Mouse (Mus musculus) kidney, embryonic 16.5 days (tissue): Measurements from ENCODE around the gene Mocs3. TPM values are rescaled to one million over a fixed set of nuclear protein-coding genes. Genes with fewer than 3 reads are reported as not detected.

Source experiments
- ATAC-seq: fragments of 200-750 bp; cut with Nextera tagmentation; 2 replicates; pipeline ENCODE4 v1.8.0; 2017; ENCODE audit warnings: moderate TSS enrichment; ENCODE audit not compliant: low FRiP score, low TSS enrichment
- H3K27ac ChIP-seq: fragments of 300-500 bp; sonication (generic); 2 replicates; pipeline ENCODE4 v1.5.1; 2014; ENCODE audit warnings: low read length
- H3K27me3 ChIP-seq: fragments of 300-500 bp; sonication (generic); 2 replicates; pipeline ENCODE4 v1.6.1; 2014; ENCODE audit warnings: low read length, control low read depth, mixed read lengths; ENCODE audit not compliant: insufficient read depth
- H3K36me3 ChIP-seq: fragments of 300-500 bp; sonication (generic); 2 replicates; pipeline ENCODE4 v1.6.1; 2014; ENCODE audit warnings: low read length, control low read depth, mixed read lengths; ENCODE audit not compliant: insufficient read depth
- H3K4me1 ChIP-seq: fragments of 300-500 bp; sonication (generic); 2 replicates; pipeline ENCODE4 v1.6.1; 2014; ENCODE audit warnings: low read length, control low read depth, mixed read lengths; ENCODE audit not compliant: insufficient read depth
- H3K4me2 ChIP-seq: fragments of 300-500 bp; sonication (generic); replicated peaks from 2 replicates; pipeline ENCODE4 v1.6.1; 2014; ENCODE audit warnings: low read depth, low read length
- H3K4me3 ChIP-seq: fragments of 300-500 bp; sonication (generic); 2 replicates; pipeline ENCODE4 v1.5.1; 2014; ENCODE audit warnings: mild to moderate bottlenecking, low read length
- H3K9ac ChIP-seq: fragments of 300-500 bp; sonication (generic); replicated peaks from 2 replicates; pipeline ENCODE4 v1.6.1; 2014; ENCODE audit warnings: low read length
- H3K9me3 ChIP-seq: fragments of 300-500 bp; sonication (generic); 2 replicates; pipeline ENCODE4 v1.6.1; 2016; ENCODE audit warnings: low read length, control low read depth
- WGBS: fragments of 180-500 bp; shearing (Covaris S2); extraction: QIAGEN DNeasy Blood & Tissue Kit; methylation state at CpG from one replicate; pipeline ENCODE4 v1.1.7; 2014; 5-methylcytosine and 5-hydroxymethylcytosine counted together
- polyA plus RNA-seq: library from polyadenylated mRNA; unstranded; fragments of >200 nt; fragmentation: Nextera tagmentation; extraction: Ambion mirVana; gene quantifications from 2 replicates; pipeline ENCODE4 v1.2.1, GENCODE M21; 2015

Mocs3 gene
- polyA plus RNA-seq, 1 experiment from 2014 or later, result 6.2 TPM

DNA sequence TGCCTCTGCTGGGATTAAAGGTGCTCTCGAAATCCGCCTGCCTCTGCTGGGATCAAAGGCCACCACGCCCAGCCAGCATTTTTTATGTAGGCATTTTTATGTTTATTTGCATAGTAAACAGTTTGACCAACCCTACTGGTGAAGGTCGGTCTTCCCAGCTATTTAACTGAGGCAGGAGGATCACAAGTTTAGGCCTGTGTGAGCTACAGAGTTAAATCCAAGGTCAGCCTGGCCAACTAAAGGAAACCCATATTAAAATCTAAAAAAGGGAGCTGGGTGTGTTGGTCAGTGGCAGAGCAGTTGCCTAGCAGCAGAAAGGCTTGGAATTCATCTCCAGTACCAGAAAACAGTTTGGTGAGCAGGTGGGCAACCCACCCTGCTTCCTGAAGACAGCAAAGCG is 2.9 kb downstream of the Mocs3 start:
- ATAC-seq, result no peak
- peaks cover 24% of the 10 kb centered on the region for H3K4me1 ChIP-seq
- WGBS, result 86% methylated on average over 5 of the region's 5 CpGs

DNA sequence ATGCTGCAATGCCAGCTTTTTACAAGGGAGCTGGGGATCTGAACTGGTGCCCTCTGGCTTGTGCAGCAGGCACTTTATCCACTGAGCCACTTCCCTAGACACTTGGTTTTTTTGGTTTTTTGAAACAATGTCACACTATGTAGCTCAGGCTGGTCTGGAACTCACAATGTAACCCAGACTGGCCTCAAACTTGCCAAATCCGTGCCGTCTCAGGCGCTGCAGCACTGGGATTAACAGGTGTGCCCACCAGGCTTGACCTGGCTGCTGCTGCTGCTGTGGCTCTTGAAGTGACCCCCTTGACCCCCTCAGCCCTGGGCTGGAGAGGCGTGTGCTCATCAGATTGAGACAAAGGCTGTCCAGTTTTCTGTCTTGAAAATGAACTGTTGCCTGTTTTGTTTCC is 7.9 kb downstream of the Mocs3 start:
- Histone ChIP-seq H3K4me2 (no peak overlapping the region), H3K9ac (no peak overlapping the region), H3K4me3 (no peak overlapping the region), H3K9me3 (0 out of 2 replicates have a peak, but pooled peaks cover 12% of the 10 kb centered on the region), H3K27ac (no peak overlapping the region), H3K4me1 (no peaks in the 10 kb centered on the region), H3K27me3 (no peaks in the 10 kb centered on the region), H3K36me3 (peaks cover 12% of the 10 kb centered on the region)
- no peak for ATAC-seq
- 88% methylated on average over 4 of the region's 4 CpGs for WGBS

More for the DNA sequence above, 2.9 kb downstream of the Mocs3 start:
- Histone ChIP-seq H3K4me3 (no peak overlapping the region), H3K9ac (no peak overlapping the region), H3K27me3 (no peaks in the 10 kb centered on the region), H3K36me3 (peaks cover 20% of the 10 kb centered on the region), H3K27ac (no peak overlapping the region), H3K4me2 (no peak overlapping the region), H3K9me3 (0 out of 2 replicates have a peak, but pooled peaks cover 2% of the 10 kb centered on the region)

DNA sequence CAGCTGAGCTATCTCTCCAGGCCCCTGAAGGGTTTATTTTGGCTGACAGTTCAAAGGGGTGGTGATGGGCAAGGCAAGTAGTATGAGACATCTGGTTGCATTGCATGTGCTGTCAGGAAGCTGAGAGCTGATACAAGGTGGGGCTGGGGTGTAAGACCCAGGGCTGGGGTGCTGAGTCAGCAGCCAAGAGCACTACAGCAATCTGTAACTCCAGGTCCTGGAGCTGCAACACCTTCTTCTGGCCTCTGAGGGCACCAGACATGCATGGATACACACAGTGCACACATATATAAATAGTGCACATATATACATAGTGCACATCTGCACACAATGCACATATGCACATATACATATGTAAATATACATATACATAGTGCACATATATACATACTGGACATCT is 12.4 kb downstream of the Mocs3 start:
- no peaks in the 10 kb centered on the region for H3K36me3 ChIP-seq
- H3K4me3 ChIP-seq, result no peak overlapping the region
- no peaks in the 10 kb centered on the region for H3K4me1 ChIP-seq
- H3K9me3 ChIP-seq, result 0 out of 2 replicates have a peak, but pooled peaks cover 12% of the 10 kb centered on the region
- H3K27me3 ChIP-seq, result no peaks in the 10 kb centered on the region
- 0 out of 2 replicates have a peak, but pooled peaks have one; percentile 4 for ATAC-seq
- no peak overlapping the region for H3K4me2 ChIP-seq
- no peak overlapping the region for H3K9ac ChIP-seq
- no peak overlapping the region for H3K27ac ChIP-seq

DNA sequence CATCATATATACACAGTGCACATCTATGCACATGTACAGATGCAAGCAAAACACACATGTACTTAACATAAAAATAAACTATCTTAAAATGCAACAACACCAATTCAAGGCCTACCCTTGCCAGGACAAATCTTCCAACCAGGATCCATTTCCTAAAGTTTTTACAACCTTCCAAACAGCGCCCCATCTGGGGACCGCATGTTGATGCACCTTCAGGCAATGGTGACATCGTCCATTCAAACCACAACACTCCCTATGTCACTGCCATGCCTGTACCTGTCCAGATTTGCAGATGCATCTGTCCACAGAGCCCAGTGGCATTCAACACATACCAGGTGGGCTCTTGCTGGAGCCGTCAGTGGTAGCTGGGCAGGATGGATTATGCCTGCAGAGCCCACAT is 12.9 kb downstream of the Mocs3 start:
- 79% methylated on average over 4 of the region's 4 CpGs for WGBS
- no peaks in the 10 kb centered on the region for H3K27me3 ChIP-seq
- no peak overlapping the region for H3K9ac ChIP-seq
- H3K4me3 ChIP-seq, result no peak overlapping the region
- H3K4me2 ChIP-seq, result no peak overlapping the region
- no peaks in the 10 kb centered on the region for H3K4me1 ChIP-seq
- no peak for ATAC-seq
- no peaks in the 10 kb centered on the region for H3K36me3 ChIP-seq
- 0 out of 2 replicates have a peak, but pooled peaks cover 10% of the 10 kb centered on the region for H3K9me3 ChIP-seq
- no peak overlapping the region for H3K27ac ChIP-seq

DNA sequence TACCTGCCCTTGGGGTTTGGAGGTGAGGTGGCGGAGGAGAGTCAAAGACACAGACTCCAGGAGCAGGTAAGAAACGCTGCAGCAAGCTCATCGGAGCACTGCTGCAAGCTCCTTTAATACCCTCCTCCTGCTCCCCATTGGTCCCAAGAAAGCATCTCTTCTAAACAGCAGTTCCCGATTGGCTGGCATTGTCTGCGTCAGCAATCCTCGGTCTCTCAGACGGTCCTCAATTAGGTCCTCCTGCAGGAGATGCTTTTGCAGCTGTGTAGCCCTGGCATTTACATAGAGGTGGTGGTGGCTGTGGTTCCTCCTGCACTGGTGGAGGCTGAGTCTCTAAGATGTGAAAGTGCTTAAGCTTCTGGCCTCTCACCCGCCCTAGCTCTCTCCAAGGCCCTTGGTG is 15.1 kb downstream of the Mocs3 start:
- Histone ChIP-seq H3K4me1 (no peaks in the 10 kb centered on the region), H3K36me3 (no peaks in the 10 kb centered on the region), H3K27ac (no peak overlapping the region), H3K9me3 (no peaks in the 10 kb centered on the region), H3K4me3 (no peak overlapping the region), H3K4me2 (no peak overlapping the region), H3K27me3 (no peaks in the 10 kb centered on the region), H3K9ac (no peak overlapping the region)
- WGBS, result 39% methylated on average over 8 of the region's 8 CpGs
- ATAC-seq, result no peak

DNA sequence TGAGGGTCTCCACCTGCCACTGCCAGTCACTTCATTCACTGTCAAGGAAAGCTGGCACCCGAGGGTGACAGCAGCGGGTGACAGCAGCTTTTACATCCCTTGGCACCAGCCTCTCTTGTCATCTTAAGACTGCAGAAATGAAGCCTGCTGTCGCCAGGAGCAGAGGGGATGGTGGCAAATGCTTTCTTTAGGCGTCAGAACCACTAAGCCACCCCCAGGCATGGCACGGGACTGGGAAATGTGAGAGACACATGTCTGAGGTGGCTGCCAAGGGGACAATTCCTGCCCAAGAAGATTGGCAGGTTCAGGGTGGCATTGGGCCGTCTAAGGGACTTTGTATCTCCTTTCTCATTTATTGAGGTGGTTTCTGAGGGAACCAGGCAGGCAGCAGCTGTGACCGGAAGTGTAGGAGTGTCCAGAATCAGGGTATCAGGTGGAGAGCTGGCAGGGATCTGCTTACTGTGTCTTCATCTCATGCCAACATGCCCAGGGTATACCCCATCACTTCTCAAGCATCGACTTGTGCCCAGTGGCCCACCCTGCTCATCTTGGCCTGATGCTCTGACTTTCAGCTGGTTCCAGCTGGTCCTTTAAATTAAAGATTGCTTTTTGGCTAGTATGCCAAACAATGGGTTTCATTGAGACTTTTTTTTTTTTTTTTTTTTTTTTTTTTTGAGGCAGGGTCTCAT is 17.9 kb downstream of the Mocs3 start:
- Histone ChIP-seq H3K27me3 (no peaks in the 10 kb centered on the region), H3K9ac (no peak overlapping the region), H3K4me1 (no peaks in the 10 kb centered on the region), H3K4me2 (no peak overlapping the region), H3K9me3 (no peaks in the 10 kb centered on the region), H3K4me3 (no peak overlapping the region), H3K27ac (no peak overlapping the region), H3K36me3 (no peaks in the 10 kb centered on the region)
- 66% methylated on average over 8 of the region's 8 CpGs for WGBS
- no peak for ATAC-seq

DNA sequence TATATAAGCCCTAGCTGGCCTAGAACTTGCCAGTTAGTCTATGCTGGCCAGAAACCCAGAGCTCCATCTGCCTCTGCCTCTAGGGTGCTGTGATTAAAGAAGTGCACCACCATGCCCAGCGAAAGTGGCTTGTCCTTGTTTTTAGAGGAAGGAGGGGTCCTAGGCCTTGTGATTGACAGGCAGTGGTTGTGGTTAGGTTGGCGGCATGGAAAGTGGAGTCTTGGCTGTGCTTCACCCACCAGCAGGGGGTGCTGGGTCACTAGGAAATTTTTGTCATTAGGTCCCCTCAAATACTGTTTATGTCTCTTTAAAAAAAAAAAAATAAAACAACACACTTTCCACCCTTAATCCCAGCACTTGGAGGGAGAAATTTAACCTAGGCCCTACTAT is 18.4 kb downstream of the Mocs3 start:
- WGBS, result 35% methylated on average over 2 of the region's 2 CpGs
- no peaks in the 10 kb centered on the region for H3K9me3 ChIP-seq
- ATAC-seq, result no peak

DNA sequence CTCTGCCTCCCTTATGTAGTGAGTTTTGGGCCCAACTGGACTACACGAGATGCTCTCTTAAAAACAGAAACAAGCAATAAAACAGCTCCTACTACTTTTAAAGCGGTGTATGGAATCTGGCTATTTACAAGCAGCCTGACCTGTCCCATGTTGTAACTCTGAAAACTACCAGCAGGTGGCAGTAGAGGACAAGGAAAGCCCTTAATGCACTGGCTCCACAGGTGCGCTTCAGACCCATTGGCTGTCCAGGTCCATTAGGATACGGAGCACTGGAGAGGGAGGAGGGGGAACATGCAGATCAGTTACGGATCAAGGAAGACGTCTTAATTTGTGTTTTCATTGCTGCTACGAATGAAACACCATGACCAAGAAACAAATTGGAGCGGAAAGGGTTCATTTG is 19.8 kb downstream of the Mocs3 start:
- Histone ChIP-seq H3K36me3 (no peaks in the 10 kb centered on the region), H3K27ac (no peak overlapping the region), H3K4me1 (no peaks in the 10 kb centered on the region), H3K9ac (no peak overlapping the region), H3K27me3 (no peaks in the 10 kb centered on the region), H3K4me2 (no peak overlapping the region), H3K9me3 (no peaks in the 10 kb centered on the region), H3K4me3 (no peak overlapping the region)
- 15% methylated on average over 8 of the region's 8 CpGs for WGBS
- ATAC-seq, result peak; percentile 36; the same call in 1 of the 2 replicates

More for the DNA sequence above, 18.4 kb downstream of the Mocs3 start:
- Histone ChIP-seq H3K9ac (no peak overlapping the region), H3K4me1 (no peaks in the 10 kb centered on the region), H3K27ac (no peak overlapping the region), H3K27me3 (no peaks in the 10 kb centered on the region), H3K36me3 (no peaks in the 10 kb centered on the region), H3K4me2 (no peak overlapping the region), H3K4me3 (no peak overlapping the region)

DNA sequence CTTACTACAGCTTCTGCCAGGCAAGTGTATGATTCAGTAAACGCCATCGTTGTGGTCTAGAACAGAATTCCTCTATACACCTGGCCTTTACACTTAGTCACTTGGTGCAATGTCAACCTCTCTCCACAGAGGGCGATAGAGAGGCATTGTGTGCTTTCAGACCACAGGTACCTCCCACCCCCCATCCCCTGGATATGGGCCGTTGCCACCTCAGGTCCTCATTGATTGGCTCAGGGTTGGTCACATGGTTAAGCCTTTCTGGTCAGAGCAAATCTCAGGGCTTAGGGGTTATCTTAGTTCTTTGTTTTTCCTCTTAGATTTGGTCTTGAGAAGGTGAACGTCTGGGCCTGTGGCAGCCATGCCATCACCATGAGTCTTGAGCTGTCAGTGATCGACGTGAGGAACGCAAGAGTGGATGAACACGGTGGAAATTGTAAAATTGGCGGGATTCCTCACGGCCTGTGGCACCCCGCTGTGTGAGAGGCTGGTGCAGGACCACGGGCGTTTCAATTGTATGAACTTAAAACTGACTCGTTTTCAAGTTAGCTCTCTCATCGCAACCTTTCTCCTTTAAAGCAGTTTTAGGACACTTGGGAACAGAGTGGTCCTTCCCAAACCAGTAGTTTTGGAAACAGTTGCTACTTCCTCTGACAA is 22.3 kb downstream of the Mocs3 start:
- H3K27me3 ChIP-seq, result no peaks in the 10 kb centered on the region
- no peak for ATAC-seq
- no peaks in the 10 kb centered on the region for H3K4me1 ChIP-seq
- peak overlapping the region; percentile 17; the same call in 1 of the 2 replicates for H3K4me3 ChIP-seq
- H3K9me3 ChIP-seq, result no peaks in the 10 kb centered on the region
- no peak overlapping the region for H3K27ac ChIP-seq
- no peak overlapping the region for H3K9ac ChIP-seq
- H3K36me3 ChIP-seq, result no peaks in the 10 kb centered on the region
- peak overlapping the region; percentile 16; the same call in 1 of the 2 replicates for H3K4me2 ChIP-seq
- 18% methylated on average over 16 of the region's 16 CpGs for WGBS

DNA sequence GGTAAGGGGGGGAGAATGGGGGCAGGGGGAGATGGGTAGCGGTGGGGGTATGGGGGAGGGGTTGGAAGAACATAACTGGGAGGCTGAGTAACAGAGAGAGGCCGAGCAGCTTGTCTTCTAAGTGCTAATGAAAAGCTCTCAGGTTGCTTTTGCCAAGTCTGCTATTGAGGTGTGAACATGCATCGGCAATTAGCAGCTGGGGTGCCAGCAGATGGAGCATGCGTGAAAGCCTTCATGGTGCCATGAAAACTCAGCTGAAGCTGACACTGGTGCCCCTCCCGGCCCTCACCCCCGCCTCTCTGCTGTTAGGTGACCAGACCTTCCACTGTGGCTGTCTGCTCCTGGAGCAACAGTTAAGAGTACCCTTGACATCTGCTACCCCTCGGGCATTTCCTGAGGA is 23.4 kb downstream of the Mocs3 start:
- no peak overlapping the region for H3K4me2 ChIP-seq
- ATAC-seq, result no peak
- 24% methylated on average over 7 of the region's 7 CpGs for WGBS
- H3K27ac ChIP-seq, result no peak overlapping the region
- no peaks in the 10 kb centered on the region for H3K9me3 ChIP-seq
- no peaks in the 10 kb centered on the region for H3K36me3 ChIP-seq
- no peaks in the 10 kb centered on the region for H3K4me1 ChIP-seq
- H3K27me3 ChIP-seq, result no peaks in the 10 kb centered on the region
- no peak overlapping the region for H3K9ac ChIP-seq
- H3K4me3 ChIP-seq, result no peak overlapping the region
